Mouse (Mus musculus): ENCODE measurements around the gene Lrrc42. TPM values are rescaled to one million over a fixed set of nuclear protein-coding genes. Genes with fewer than 3 reads are reported as not detected.

The Lrrc42 gene
- polyA plus RNA-seq, 1 experiment, result 16.8 TPM

DNA sequence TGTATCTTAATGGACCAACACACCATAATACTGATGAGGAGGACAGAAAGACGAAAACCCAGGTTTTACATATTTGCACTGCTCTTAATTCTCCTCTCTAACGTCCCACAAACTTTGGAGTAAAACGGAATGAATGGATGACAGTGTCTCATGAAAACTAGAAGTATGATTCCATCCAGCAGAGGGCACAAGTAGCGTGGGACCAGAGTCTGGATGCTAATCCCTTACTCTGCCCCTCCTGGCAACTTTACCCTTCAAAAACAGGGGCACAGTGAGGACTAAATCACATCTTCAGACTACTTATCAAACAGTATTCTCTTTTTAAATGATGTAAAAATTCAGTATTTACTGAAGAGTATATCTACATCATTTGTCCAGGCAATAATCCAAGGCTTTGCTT lies 2.8 kb downstream of the Lrrc42 start:
- H3K4me3 ChIP-seq (ENCODE audit: insufficient read depth, low read length), result no peak overlapping the region
- peaks cover 11% of the 10 kb centered on the region for H3K4me1 ChIP-seq (ENCODE audit: control insufficient read depth, insufficient read depth, low read length)
- no peak overlapping the region for H3K27ac ChIP-seq (ENCODE audit: insufficient read depth, low read depth, low read length)
- TF ChIP-seq CTCF (IDR thresholded peaks at IDR 0.05; ENCODE audit: low read depth, low read length), result 0 out of 2 replicates have a peak, but pooled peaks have one; percentile 19
- TF ChIP-seq POLR2A (IDR thresholded peaks at IDR 0.05; ENCODE audit: borderline replicate concordance, low read depth, low read length), result no peak

DNA sequence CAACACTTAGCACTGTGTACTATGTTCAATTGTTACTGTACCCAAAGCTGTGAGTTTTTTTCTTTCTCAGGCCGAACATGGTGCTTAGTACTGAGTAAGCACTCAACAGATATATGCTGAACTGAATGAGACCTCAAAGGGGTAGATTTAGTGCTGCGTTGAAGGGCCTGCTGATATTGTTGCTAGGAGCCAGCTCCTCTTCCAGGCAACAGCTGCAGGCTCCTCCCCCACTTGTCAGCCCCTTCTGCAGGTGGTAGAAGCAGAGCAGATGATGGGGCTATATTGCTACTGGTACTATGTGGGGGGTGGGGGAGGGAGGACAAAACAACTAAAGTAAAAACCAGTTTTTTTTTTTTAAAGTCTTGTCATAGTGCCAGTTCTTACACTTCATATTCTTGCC lies 3.9 kb downstream of the Lrrc42 start:
- Histone ChIP-seq H3K27ac (ENCODE audit: insufficient read depth, low read depth, low read length) (no peak overlapping the region), H3K4me3 (ENCODE audit: insufficient read depth, low read length) (no peak overlapping the region), H3K4me1 (ENCODE audit: control insufficient read depth, insufficient read depth, low read length) (peaks cover 12% of the 10 kb centered on the region)
- TF ChIP-seq CTCF (IDR thresholded peaks at IDR 0.05; ENCODE audit: low read depth, low read length) (no peak), POLR2A (IDR thresholded peaks at IDR 0.05; ENCODE audit: borderline replicate concordance, low read depth, low read length) (no peak)

DNA sequence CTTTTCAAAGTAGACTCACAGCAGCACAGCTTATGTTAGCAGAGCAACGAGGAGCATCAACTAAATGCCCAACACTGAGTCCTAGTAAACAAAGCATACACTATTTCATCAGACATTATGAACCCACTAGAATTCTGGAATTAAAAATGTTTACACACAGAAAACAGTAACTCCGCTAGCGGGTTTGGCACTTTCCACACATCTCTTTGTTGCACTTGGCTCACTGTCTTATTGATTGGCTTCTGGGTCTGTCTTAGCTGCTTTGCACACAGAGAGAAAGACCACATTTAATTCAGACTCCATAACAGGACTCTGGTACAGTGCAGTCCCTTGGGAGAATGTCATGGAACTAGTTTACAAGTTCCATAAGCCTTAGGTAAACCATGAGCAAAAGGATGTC lies 5.3 kb downstream of the Lrrc42 start:
- Histone ChIP-seq H3K4me3 (ENCODE audit: insufficient read depth, low read length) (no peak overlapping the region), H3K27ac (ENCODE audit: insufficient read depth, low read depth, low read length) (no peak overlapping the region), H3K4me1 (ENCODE audit: control insufficient read depth, insufficient read depth, low read length) (peaks cover 8% of the 10 kb centered on the region)
- TF ChIP-seq POLR2A (IDR thresholded peaks at IDR 0.05; ENCODE audit: borderline replicate concordance, low read depth, low read length), result no peak
- TF ChIP-seq CTCF (IDR thresholded peaks at IDR 0.05; ENCODE audit: low read depth, low read length), result no peak

DNA sequence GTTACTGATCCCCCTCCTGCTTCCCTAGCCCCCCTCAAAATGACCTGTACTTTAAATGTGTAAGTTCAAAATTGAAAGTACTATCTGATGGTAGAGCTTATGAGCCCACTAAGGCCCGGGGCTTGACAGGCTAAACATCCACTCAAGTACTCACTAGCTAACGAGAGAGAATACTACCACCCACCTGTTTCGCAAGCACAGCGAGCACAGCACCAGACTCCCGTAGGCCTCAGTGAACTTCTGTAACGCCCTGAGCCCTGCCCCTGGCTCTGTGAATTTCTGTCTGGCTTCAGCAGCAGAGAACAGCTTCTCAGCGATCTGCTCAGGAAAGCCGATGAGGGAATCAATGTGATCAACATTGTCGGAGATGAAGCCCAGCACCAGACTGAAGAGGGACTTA lies 6.2 kb downstream of the Lrrc42 start:
- no peak overlapping the region for H3K4me3 ChIP-seq (ENCODE audit: insufficient read depth, low read length)
- no peak overlapping the region for H3K27ac ChIP-seq (ENCODE audit: insufficient read depth, low read depth, low read length)
- H3K4me1 ChIP-seq (ENCODE audit: control insufficient read depth, insufficient read depth, low read length), result 0 out of 2 replicates have a peak, but pooled peaks cover 5% of the 10 kb centered on the region
- TF ChIP-seq CTCF (IDR thresholded peaks at IDR 0.05; ENCODE audit: low read depth, low read length), result no peak
- no peak for TF ChIP-seq POLR2A (IDR thresholded peaks at IDR 0.05; ENCODE audit: borderline replicate concordance, low read depth, low read length)

DNA sequence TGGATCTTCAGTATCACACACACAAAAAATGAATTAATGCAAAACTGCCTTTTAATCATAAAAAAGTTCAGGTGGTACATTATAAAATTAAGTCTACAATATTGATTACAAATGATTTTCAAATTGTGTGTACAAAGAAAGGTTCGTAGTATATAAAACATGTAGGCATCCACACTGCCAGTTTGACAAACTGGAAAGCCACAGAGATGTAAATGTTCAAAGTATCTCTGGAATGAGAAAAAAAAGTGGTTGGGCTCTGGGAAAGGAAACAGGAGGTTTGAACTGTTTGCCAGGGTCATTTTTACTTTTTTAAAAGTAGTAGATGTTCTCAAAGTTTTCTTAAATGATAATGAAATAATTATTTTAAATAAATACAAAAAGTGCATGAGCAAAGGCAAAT lies 7.3 kb downstream of the Lrrc42 start:
- TF ChIP-seq CTCF (IDR thresholded peaks at IDR 0.05; ENCODE audit: low read depth, low read length) (no peak), POLR2A (IDR thresholded peaks at IDR 0.05; ENCODE audit: borderline replicate concordance, low read depth, low read length) (no peak)
- Histone ChIP-seq H3K4me1 (ENCODE audit: control insufficient read depth, insufficient read depth, low read length) (0 out of 2 replicates have a peak, but pooled peaks cover 2% of the 10 kb centered on the region), H3K27ac (ENCODE audit: insufficient read depth, low read depth, low read length) (no peak overlapping the region), H3K4me3 (ENCODE audit: insufficient read depth, low read length) (no peak overlapping the region)

- TF ChIP-seq POLR2A (IDR thresholded peaks at IDR 0.05; ENCODE audit: borderline replicate concordance, low read depth, low read length) (no peak), CTCF (IDR thresholded peaks at IDR 0.05; ENCODE audit: low read depth, low read length) (no peak)
- H3K27ac ChIP-seq (ENCODE audit: insufficient read depth, low read depth, low read length), result no peak overlapping the region
- 0 out of 2 replicates have a peak, but pooled peaks cover 2% of the 10 kb centered on the region for H3K4me1 ChIP-seq (ENCODE audit: control insufficient read depth, insufficient read depth, low read length)
- no peak overlapping the region for H3K4me3 ChIP-seq (ENCODE audit: insufficient read depth, low read length)
Observed at GRCm38 (mm10) chr4:107245368-107245767, 8.0 kb downstream of the Lrrc42 start.

DNA sequence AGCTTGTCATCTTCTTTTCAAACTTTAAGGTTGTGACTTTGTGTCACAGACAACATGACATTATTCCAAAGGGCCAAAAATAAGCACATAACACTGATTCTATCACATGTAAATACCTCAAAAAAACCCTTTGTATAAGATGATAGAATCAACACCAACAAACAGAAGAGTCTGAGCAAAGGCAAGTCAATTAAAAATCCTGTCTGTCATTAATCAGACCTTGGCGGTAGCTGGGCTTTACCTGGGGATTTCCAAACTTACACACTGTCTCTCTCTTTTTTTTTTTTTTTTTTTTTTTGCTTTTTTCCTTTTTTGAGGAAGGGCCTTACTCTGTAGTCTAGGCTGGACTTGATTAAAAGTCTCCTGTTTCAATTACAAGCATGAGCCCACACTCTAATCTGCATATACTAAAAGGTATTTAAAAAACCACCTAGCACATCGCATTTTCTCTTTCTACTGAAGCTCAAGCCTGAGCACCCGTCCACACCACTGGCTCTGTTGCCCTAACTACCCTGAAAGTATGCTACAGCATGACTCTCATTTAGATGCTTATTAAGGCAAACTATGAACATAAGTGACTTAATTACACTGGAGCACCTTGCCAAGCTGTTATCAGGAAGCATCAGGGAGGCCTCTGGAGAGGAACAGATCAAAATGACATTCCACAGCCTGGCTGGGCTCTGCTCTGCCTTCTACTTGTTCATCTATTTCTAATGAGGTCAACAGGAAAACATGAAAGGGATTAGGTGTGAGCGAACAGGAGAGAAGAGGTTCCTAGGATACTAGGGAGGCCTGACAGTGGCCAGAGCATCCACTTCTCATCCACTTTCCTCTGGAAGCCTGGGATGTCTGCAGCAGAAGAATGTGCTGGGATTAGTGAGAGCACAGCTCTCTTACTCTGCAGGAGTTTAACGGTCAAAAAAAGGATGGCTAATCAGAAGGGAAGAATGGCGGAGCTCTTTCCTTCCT lies 9.7 kb downstream of the Lrrc42 start:
- TF ChIP-seq CTCF (IDR thresholded peaks at IDR 0.05; ENCODE audit: low read depth, low read length) (no peak), POLR2A (IDR thresholded peaks at IDR 0.05; ENCODE audit: borderline replicate concordance, low read depth, low read length) (no peak)
- Histone ChIP-seq H3K27ac (ENCODE audit: insufficient read depth, low read depth, low read length) (no peak overlapping the region), H3K4me1 (ENCODE audit: control insufficient read depth, insufficient read depth, low read length) (peaks cover 4% of the 10 kb centered on the region; the same call in 1 of the 2 replicates), H3K4me3 (ENCODE audit: insufficient read depth, low read length) (no peak overlapping the region)

DNA sequence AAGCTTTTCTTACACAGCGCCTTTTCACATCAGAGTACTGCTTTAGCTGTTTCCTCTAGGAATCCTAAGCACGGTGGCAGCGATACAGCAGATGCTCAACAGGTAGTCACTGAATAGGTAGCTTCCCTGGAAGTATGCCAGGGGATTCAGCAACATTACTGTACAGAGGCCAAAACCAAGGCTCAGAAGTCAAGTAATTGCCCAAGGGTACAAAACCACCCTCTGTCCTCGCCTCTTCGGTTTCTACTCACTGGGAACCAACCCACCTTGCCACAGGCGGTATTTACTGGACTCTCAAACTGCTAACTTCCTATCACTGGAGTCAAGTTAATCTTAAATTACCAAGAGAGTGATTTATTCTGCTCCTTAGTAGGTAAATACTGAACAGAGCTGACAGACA lies 13.1 kb downstream of the Lrrc42 start:
- no peak for TF ChIP-seq POLR2A (IDR thresholded peaks at IDR 0.05; ENCODE audit: borderline replicate concordance, low read depth, low read length)
- TF ChIP-seq CTCF (IDR thresholded peaks at IDR 0.05; ENCODE audit: low read depth, low read length), result no peak
- H3K4me3 ChIP-seq (ENCODE audit: insufficient read depth, low read length), result no peak overlapping the region
- H3K27ac ChIP-seq (ENCODE audit: insufficient read depth, low read depth, low read length), result no peak overlapping the region
- H3K4me1 ChIP-seq (ENCODE audit: control insufficient read depth, insufficient read depth, low read length), result peaks cover 14% of the 10 kb centered on the region

- Histone ChIP-seq H3K4me3 (ENCODE audit: insufficient read depth, low read length) (no peak overlapping the region), H3K27ac (ENCODE audit: insufficient read depth, low read depth, low read length) (no peak overlapping the region), H3K4me1 (ENCODE audit: control insufficient read depth, insufficient read depth, low read length) (peaks cover 14% of the 10 kb centered on the region)
- no peak for TF ChIP-seq CTCF (IDR thresholded peaks at IDR 0.05; ENCODE audit: low read depth, low read length)
- no peak for TF ChIP-seq POLR2A (IDR thresholded peaks at IDR 0.05; ENCODE audit: borderline replicate concordance, low read depth, low read length)
Observed at GRCm38 (mm10) chr4:107238253-107238652, 15.1 kb downstream of the Lrrc42 start.

GRCm38 (mm10) chr4:107232219-107232618 lies 21.1 kb downstream of the Lrrc42 start:
- no peaks in the 10 kb centered on the region for H3K4me1 ChIP-seq (ENCODE audit: control insufficient read depth, insufficient read depth, low read length)
- H3K4me3 ChIP-seq (ENCODE audit: insufficient read depth, low read length), result no peak overlapping the region
- no peak for TF ChIP-seq CTCF (IDR thresholded peaks at IDR 0.05; ENCODE audit: low read depth, low read length)
- TF ChIP-seq POLR2A (IDR thresholded peaks at IDR 0.05; ENCODE audit: borderline replicate concordance, low read depth, low read length), result no peak
- no peak overlapping the region for H3K27ac ChIP-seq (ENCODE audit: insufficient read depth, low read depth, low read length)

Data from bone marrow macrophage, adult 2 months (primary cell).